Mouse (Mus musculus): Measurements from ENCODE around the gene Sox5. TPM values are rescaled to one million over a fixed set of nuclear protein-coding genes. Genes with fewer than 3 reads are reported as not detected.

Gene Sox5
- polyA plus RNA-seq, 1 experiment from 2014 or later = 17.2 TPM

GRCm38 (mm10) chr6:144504197-144504551 lies 277.6 kb downstream of the Sox5 start:
- DNase-seq (ENCODE audit: low spot score) (no peak), ATAC-seq (replicated peaks; ENCODE audit: low FRiP score, low TSS enrichment, low read depth) (no peak)
- no peak overlapping the region for H3K4me3 ChIP-seq (ENCODE audit: low read depth, low read length)
- no peak overlapping the region for H3K9ac ChIP-seq (ENCODE audit: low read length)
- no peak overlapping the region for H3K4me2 ChIP-seq (ENCODE audit: low read length)
- 31% methylated on average over 5 of the region's 5 CpGs for WGBS
- no peaks in the 10 kb centered on the region for H3K4me1 ChIP-seq (replicated peaks; ENCODE audit: control insufficient read depth, insufficient read depth, low read length)
- H3K27me3 ChIP-seq (replicated peaks; ENCODE audit: control insufficient read depth, insufficient read depth, low read length) = no peaks in the 10 kb centered on the region
- H3K27ac ChIP-seq (ENCODE audit: low read depth) = no peak overlapping the region
- no peaks in the 10 kb centered on the region for H3K9me3 ChIP-seq (ENCODE audit: control insufficient read depth, low read length)
- H3K36me3 ChIP-seq (ENCODE audit: control insufficient read depth, insufficient read depth, low read length) = no peaks in the 10 kb centered on the region

- no peak overlapping the region for H3K27ac ChIP-seq (ENCODE audit: low read depth)
- DNase-seq (ENCODE audit: low spot score) = no peak
- WGBS = 79% methylated on average over 11 of the region's 11 CpGs
- H3K4me2 ChIP-seq (ENCODE audit: low read length) = no peak overlapping the region
- H3K36me3 ChIP-seq (ENCODE audit: control insufficient read depth, insufficient read depth, low read length) = no peaks in the 10 kb centered on the region
- no peaks in the 10 kb centered on the region for H3K4me1 ChIP-seq (replicated peaks; ENCODE audit: control insufficient read depth, insufficient read depth, low read length)
- no peak overlapping the region for H3K4me3 ChIP-seq (ENCODE audit: low read depth, low read length)
- H3K9ac ChIP-seq (ENCODE audit: low read length) = no peak overlapping the region
- H3K9me3 ChIP-seq (ENCODE audit: control insufficient read depth, low read length) = no peaks in the 10 kb centered on the region
- H3K27me3 ChIP-seq (replicated peaks; ENCODE audit: control insufficient read depth, insufficient read depth, low read length) = no peaks in the 10 kb centered on the region
- no peak for ATAC-seq (replicated peaks; ENCODE audit: low FRiP score, low TSS enrichment, low read depth)
Measured at GRCm38 (mm10) chr6:144503399-144504196, 278.2 kb downstream of the Sox5 start.

GRCm38 (mm10) chr6:144501439-144501838 lies 280.3 kb downstream of the Sox5 start:
- ATAC-seq (replicated peaks; ENCODE audit: low FRiP score, low TSS enrichment, low read depth) = no peak
- Histone ChIP-seq H3K4me2 (ENCODE audit: low read length) (no peak overlapping the region), H3K4me1 (replicated peaks; ENCODE audit: control insufficient read depth, insufficient read depth, low read length) (no peaks in the 10 kb centered on the region), H3K9ac (ENCODE audit: low read length) (no peak overlapping the region), H3K36me3 (ENCODE audit: control insufficient read depth, insufficient read depth, low read length) (no peaks in the 10 kb centered on the region), H3K4me3 (ENCODE audit: low read depth, low read length) (no peak overlapping the region), H3K9me3 (ENCODE audit: control insufficient read depth, low read length) (no peaks in the 10 kb centered on the region), H3K27me3 (replicated peaks; ENCODE audit: control insufficient read depth, insufficient read depth, low read length) (no peaks in the 10 kb centered on the region), H3K27ac (ENCODE audit: low read depth) (no peak overlapping the region)
- no peak for DNase-seq (ENCODE audit: low spot score)
- WGBS = 82% methylated on average over 5 of the region's 5 CpGs

- no peak for ATAC-seq (replicated peaks; ENCODE audit: low FRiP score, low TSS enrichment, low read depth)
- Histone ChIP-seq H3K4me2 (ENCODE audit: low read length) (no peak overlapping the region), H3K4me3 (ENCODE audit: low read depth, low read length) (no peak overlapping the region), H3K27ac (ENCODE audit: low read depth) (no peak overlapping the region), H3K4me1 (replicated peaks; ENCODE audit: control insufficient read depth, insufficient read depth, low read length) (no peaks in the 10 kb centered on the region), H3K9ac (ENCODE audit: low read length) (no peak overlapping the region), H3K9me3 (ENCODE audit: control insufficient read depth, low read length) (no peaks in the 10 kb centered on the region), H3K36me3 (ENCODE audit: control insufficient read depth, insufficient read depth, low read length) (no peaks in the 10 kb centered on the region), H3K27me3 (replicated peaks; ENCODE audit: control insufficient read depth, insufficient read depth, low read length) (no peaks in the 10 kb centered on the region)
- 94% methylated on average over 5 of the region's 5 CpGs for WGBS
- DNase-seq (ENCODE audit: low spot score) = no peak
Measured at GRCm38 (mm10) chr6:144498177-144498576, 283.6 kb downstream of the Sox5 start.

GRCm38 (mm10) chr6:144491761-144492415 lies 289.9 kb downstream of the Sox5 start:
- H3K9ac ChIP-seq (ENCODE audit: low read length) = no peak overlapping the region
- no peak overlapping the region for H3K4me3 ChIP-seq (ENCODE audit: low read depth, low read length)
- 48% methylated on average over 11 of the region's 11 CpGs for WGBS
- ATAC-seq (replicated peaks; ENCODE audit: low FRiP score, low TSS enrichment, low read depth) (no peak), DNase-seq (ENCODE audit: low spot score) (no peak)
- H3K36me3 ChIP-seq (ENCODE audit: control insufficient read depth, insufficient read depth, low read length) = no peaks in the 10 kb centered on the region
- no peak overlapping the region for H3K4me2 ChIP-seq (ENCODE audit: low read length)
- peaks cover 7% of the 10 kb centered on the region for H3K4me1 ChIP-seq (replicated peaks; ENCODE audit: control insufficient read depth, insufficient read depth, low read length)
- H3K27ac ChIP-seq (ENCODE audit: low read depth) = no peak overlapping the region
- no peaks in the 10 kb centered on the region for H3K27me3 ChIP-seq (replicated peaks; ENCODE audit: control insufficient read depth, insufficient read depth, low read length)
- peaks cover 14% of the 10 kb centered on the region; the same call in 1 of the 2 replicates for H3K9me3 ChIP-seq (ENCODE audit: control insufficient read depth, low read length)

GRCm38 (mm10) chr6:144490896-144491295 lies 290.9 kb downstream of the Sox5 start:
- no peak overlapping the region for H3K4me2 ChIP-seq (ENCODE audit: low read length)
- H3K9me3 ChIP-seq (ENCODE audit: control insufficient read depth, low read length) = peaks cover 16% of the 10 kb centered on the region; the same call in 1 of the 2 replicates
- ATAC-seq (replicated peaks; ENCODE audit: low FRiP score, low TSS enrichment, low read depth) (no peak), DNase-seq (ENCODE audit: low spot score) (no peak)
- H3K9ac ChIP-seq (ENCODE audit: low read length) = no peak overlapping the region
- peaks cover 7% of the 10 kb centered on the region for H3K4me1 ChIP-seq (replicated peaks; ENCODE audit: control insufficient read depth, insufficient read depth, low read length)
- no peaks in the 10 kb centered on the region for H3K36me3 ChIP-seq (ENCODE audit: control insufficient read depth, insufficient read depth, low read length)
- 94% methylated on average over 5 of the region's 5 CpGs for WGBS
- H3K27ac ChIP-seq (ENCODE audit: low read depth) = no peak overlapping the region
- H3K27me3 ChIP-seq (replicated peaks; ENCODE audit: control insufficient read depth, insufficient read depth, low read length) = no peaks in the 10 kb centered on the region
- no peak overlapping the region for H3K4me3 ChIP-seq (ENCODE audit: low read depth, low read length)

GRCm38 (mm10) chr6:144485578-144485977 lies 296.2 kb downstream of the Sox5 start:
- Histone ChIP-seq H3K4me1 (replicated peaks; ENCODE audit: control insufficient read depth, insufficient read depth, low read length) (no peaks in the 10 kb centered on the region), H3K9ac (ENCODE audit: low read length) (no peak overlapping the region), H3K9me3 (ENCODE audit: control insufficient read depth, low read length) (peaks cover 14% of the 10 kb centered on the region; the same call in 1 of the 2 replicates), H3K4me2 (ENCODE audit: low read length) (no peak overlapping the region), H3K27me3 (replicated peaks; ENCODE audit: control insufficient read depth, insufficient read depth, low read length) (no peaks in the 10 kb centered on the region), H3K36me3 (ENCODE audit: control insufficient read depth, insufficient read depth, low read length) (no peaks in the 10 kb centered on the region), H3K4me3 (ENCODE audit: low read depth, low read length) (no peak overlapping the region), H3K27ac (ENCODE audit: low read depth) (no peak overlapping the region)
- 78% methylated on average over 6 of the region's 6 CpGs for WGBS
- DNase-seq (ENCODE audit: low spot score) (no peak), ATAC-seq (replicated peaks; ENCODE audit: low FRiP score, low TSS enrichment, low read depth) (no peak)

- Histone ChIP-seq H3K27me3 (replicated peaks; ENCODE audit: control insufficient read depth, insufficient read depth, low read length) (no peaks in the 10 kb centered on the region), H3K4me1 (replicated peaks; ENCODE audit: control insufficient read depth, insufficient read depth, low read length) (no peaks in the 10 kb centered on the region), H3K9ac (ENCODE audit: low read length) (no peak overlapping the region), H3K9me3 (ENCODE audit: control insufficient read depth, low read length) (peaks cover 10% of the 10 kb centered on the region; the same call in 1 of the 2 replicates), H3K36me3 (ENCODE audit: control insufficient read depth, insufficient read depth, low read length) (no peaks in the 10 kb centered on the region), H3K27ac (ENCODE audit: low read depth) (no peak overlapping the region), H3K4me2 (ENCODE audit: low read length) (no peak overlapping the region), H3K4me3 (ENCODE audit: low read depth, low read length) (no peak overlapping the region)
- ATAC-seq (replicated peaks; ENCODE audit: low FRiP score, low TSS enrichment, low read depth) = no peak
- DNase-seq (ENCODE audit: low spot score) = no peak
- 78% methylated on average over 4 of the region's 4 CpGs for WGBS
Measured at GRCm38 (mm10) chr6:144483166-144483565, 298.6 kb downstream of the Sox5 start.

Measured in intestine, embryonic 14.5 days (tissue).